In genomic region chr9:12457810-12458209, GRCm38 (mm10) we compare ENCODE assay signal across 19 mouse cellular contexts.
"Had no signal": no experiment of that assay in that cellular context is flagged by ENCODE, and none has a peak within 500 bp of the region (broad histone marks: within the 10 kb centered on the region; RNA-seq: fewer than 3 reads in every experiment).

No protein-coding gene starts in this region.

- DNase-seq: liver, postnatal 0 days; lung, adult 2 months; lung, postnatal 14 days; lung, postnatal 36 days; retina, postnatal 1 day; right cerebral cortex, postnatal 25 days; right cerebral cortex, postnatal 4 days; spleen, adult 18-20 months; thymus, adult 2 months; thymus, postnatal 25 days; thymus, postnatal 4 days had no signal

- H3K27me3 ChIP-seq: liver, embryonic 15.5 days; lung, embryonic 15.5 days; megakaryocyte, embryonic 14.5 days; midbrain, embryonic 13.5 days; neural tube, embryonic 13.5 days; neural tube, embryonic 15.5 days had no signal

- H3K36me3 ChIP-seq: liver, embryonic 15.5 days; lung, embryonic 15.5 days; midbrain, embryonic 13.5 days; neural tube, embryonic 13.5 days; neural tube, embryonic 15.5 days had no signal

- H3K27ac ChIP-seq: liver, embryonic 15.5 days; lung, embryonic 15.5 days; macrophage; midbrain, embryonic 13.5 days; neural tube, embryonic 13.5 days; neural tube, embryonic 15.5 days had no signal

- H3K4me1 ChIP-seq: liver, embryonic 15.5 days; lung, embryonic 15.5 days; megakaryocyte, embryonic 14.5 days; midbrain, embryonic 13.5 days; neural tube, embryonic 13.5 days; neural tube, embryonic 15.5 days had no signal

- H3K9me3 ChIP-seq: liver, embryonic 15.5 days; lung, embryonic 15.5 days; midbrain, embryonic 13.5 days; neural tube, embryonic 13.5 days; neural tube, embryonic 15.5 days had no signal

- H3K4me3 ChIP-seq: liver, embryonic 15.5 days; lung, embryonic 15.5 days; megakaryocyte, embryonic 14.5 days; midbrain, embryonic 13.5 days; myocyte; neural tube, embryonic 13.5 days; neural tube, embryonic 15.5 days had no signal
